Mouse (Mus musculus) testis, adult 2 months (tissue): Measurements from ENCODE around the gene Olfr401. TPM values are rescaled to one million over a fixed set of nuclear protein-coding genes. Genes with fewer than 3 reads are reported as not detected.

Experiments
- H3K27ac ChIP-seq: fragments of 200-500 bp; 2 replicates; pipeline ENCODE4 v1.5.1; 2012; ENCODE audit warnings: low read depth, low read length; ENCODE audit not compliant: control insufficient read depth, insufficient read depth
- H3K27me3 ChIP-seq: fragments of 200-500 bp; 2 replicates; pipeline ENCODE4 v1.6.1; 2012; ENCODE audit warnings: mild to moderate bottlenecking, low read length, moderate library complexity; ENCODE audit not compliant: control insufficient read depth, insufficient read depth
- H3K36me3 ChIP-seq: fragments of 200-500 bp; 2 replicates; pipeline ENCODE4 v1.6.1; 2012; ENCODE audit warnings: mild to moderate bottlenecking, low read length; ENCODE audit not compliant: control insufficient read depth, insufficient read depth
- H3K4me1 ChIP-seq: fragments of 200-500 bp; 2 replicates; pipeline ENCODE4 v1.6.1; 2012; ENCODE audit warnings: low read length; ENCODE audit not compliant: control insufficient read depth, insufficient read depth
- H3K4me3 ChIP-seq: fragments of 200-500 bp; 2 replicates; pipeline ENCODE4 v1.5.1; 2012; ENCODE audit warnings: low read depth, mild to moderate bottlenecking, low read length, moderate library complexity, mixed read lengths; ENCODE audit not compliant: control insufficient read depth
- CTCF ChIP-seq: fragments of 200-500 bp; IDR thresholded peaks from 2 replicates; pipeline ENCODE4 v1.5.1; 2012; ENCODE audit warnings: low read depth, mild to moderate bottlenecking, inconsistent platforms, low read length, moderate library complexity; ENCODE audit not compliant: control insufficient read depth, insufficient read depth, insufficient replicate concordance
- POLR2A ChIP-seq: fragments of 200-500 bp; IDR thresholded peaks from 2 replicates; pipeline ENCODE4 v1.6.1; 2012; ENCODE audit warnings: low read depth, mild to moderate bottlenecking, inconsistent platforms, low read length, moderate library complexity; ENCODE audit not compliant: control insufficient read depth
- polyA plus RNA-seq: library from polyadenylated mRNA; depleted of rRNA; stranded (reverse); fragments of >200 nt; gene quantifications from 2 replicates; pipeline ENCODE4 v1.2.3, GENCODE M21; 2012; rRNA removed

Olfr401 gene
- polyA plus RNA-seq, 1 experiment: not detected

- no peaks in the 10 kb centered on the region for H3K4me1 ChIP-seq
- no peaks in the 10 kb centered on the region for H3K27me3 ChIP-seq
These were observed 55.3 kb downstream of the Olfr401 start for GRCm38 (mm10) chr11:74168771-74169170.

More at GRCm38 (mm10) chr11:74168771-74169170, 55.3 kb downstream of the Olfr401 start:
- Histone ChIP-seq H3K27ac (no peak overlapping the region), H3K4me3 (no peak overlapping the region), H3K36me3 (no peaks in the 10 kb centered on the region)
- TF ChIP-seq CTCF (no peak), POLR2A (no peak)

Other genes starting within 250 kb of the Olfr401 start
- gene Olfr394, start 222.9 kb upstream of the Olfr401 start, polyA plus RNA-seq: not detected in 2 replicates
- gene Olfr395, start 204.4 kb upstream of the Olfr401 start, polyA plus RNA-seq: not detected in 2 replicates
- gene Olfr23, start 177.0 kb upstream of the Olfr401 start, polyA plus RNA-seq: 1.6 and 2.9 TPM in 2 replicates
- gene Olfr397, start 152.9 kb upstream of the Olfr401 start, polyA plus RNA-seq: not detected in 2 replicates
- gene Olfr398, start 123.3 kb upstream of the Olfr401 start, polyA plus RNA-seq: 0.07 and 0.19 TPM in 2 replicates
- not detected in 2 replicates for gene Olfr139, start 57.2 kb upstream of the Olfr401 start, polyA plus RNA-seq
- gene Olfr399, start 57.1 kb upstream of the Olfr401 start, polyA plus RNA-seq: not detected in 2 replicates
- 0.01 TPM in 1 of 2 replicates, not detected in the other for gene Zfp616, start 43.8 kb upstream of the Olfr401 start, polyA plus RNA-seq
- gene Olfr402, start 39.8 kb downstream of the Olfr401 start, polyA plus RNA-seq: 0.24 and 0.31 TPM in 2 replicates
- not detected in 2 replicates for gene Olfr403, start 72.5 kb downstream of the Olfr401 start, polyA plus RNA-seq
- gene Olfr43, start 97.7 kb downstream of the Olfr401 start, polyA plus RNA-seq: not detected in 2 replicates
- gene Olfr406, start 146.1 kb downstream of the Olfr401 start, polyA plus RNA-seq: not detected in 2 replicates
- gene Olfr59, start 170.0 kb downstream of the Olfr401 start, polyA plus RNA-seq: not detected in 2 replicates
- gene Olfr410, start 224.3 kb downstream of the Olfr401 start, polyA plus RNA-seq: not detected in 2 replicates
- not detected in 2 replicates for gene Olfr411, start 238.9 kb downstream of the Olfr401 start, polyA plus RNA-seq
- gene Olfr412, start 248.4 kb downstream of the Olfr401 start, polyA plus RNA-seq: not detected in 2 replicates